Mouse (Mus musculus) limb, embryonic 14.5 days (tissue): Measurements from ENCODE around the gene Ly6g6c. TPM values are rescaled to one million over a fixed set of nuclear protein-coding genes. Genes with fewer than 3 reads are reported as not detected.

Experiments
- ATAC-seq: fragments of 200-750 bp; cut with Nextera tagmentation; 2 replicates; pipeline ENCODE4 v1.8.0; 2017; ENCODE audit warnings: low read depth, moderate number of reproducible peaks, moderate TSS enrichment; ENCODE audit not compliant: low FRiP score
- DNase-seq: peaks from one replicate; pipeline ENCODE4 v3.0.0-alpha.2; 2015; ENCODE audit warnings: low spot score
- H3K27ac ChIP-seq: fragments of 300-500 bp; sonication (generic); replicated peaks from 2 replicates; pipeline ENCODE4 v1.5.1; 2014; ENCODE audit warnings: low read depth, mild to moderate bottlenecking, low read length, moderate library complexity, mixed read lengths
- H3K27me3 ChIP-seq: fragments of 300-500 bp; sonication (generic); 2 replicates; pipeline ENCODE4 v1.6.1; 2014; ENCODE audit warnings: low read length, mixed read lengths; ENCODE audit not compliant: control insufficient read depth, insufficient read depth
- H3K36me3 ChIP-seq: fragments of 300-500 bp; sonication (generic); 2 replicates; pipeline ENCODE4 v1.6.1; 2014; ENCODE audit warnings: mild to moderate bottlenecking, low read length, moderate library complexity, mixed read lengths; ENCODE audit not compliant: control insufficient read depth, insufficient read depth
- H3K4me1 ChIP-seq: fragments of 300-500 bp; sonication (generic); 2 replicates; pipeline ENCODE4 v1.6.1; 2014; ENCODE audit warnings: antibody characterized with exemption, low read length, mixed read lengths; ENCODE audit not compliant: control insufficient read depth, insufficient read depth
- H3K4me2 ChIP-seq: fragments of 300-500 bp; sonication (generic); replicated peaks from 2 replicates; pipeline ENCODE4 v1.6.1; 2014; ENCODE audit warnings: low read depth, mild to moderate bottlenecking, low read length, moderate library complexity; ENCODE audit not compliant: severe bottlenecking
- H3K4me3 ChIP-seq: fragments of 300-500 bp; sonication (generic); replicated peaks from 2 replicates; pipeline ENCODE4 v1.5.1; 2014; ENCODE audit warnings: low read length
- H3K9ac ChIP-seq: fragments of 300-500 bp; sonication (generic); 2 replicates; pipeline ENCODE4 v1.6.1; 2014; ENCODE audit warnings: mild to moderate bottlenecking, low read depth, low read length, moderate library complexity; ENCODE audit not compliant: severe bottlenecking
- H3K9me3 ChIP-seq: fragments of 300-500 bp; sonication (generic); 2 replicates; pipeline ENCODE4 v1.6.1; 2016; ENCODE audit warnings: low read length; ENCODE audit not compliant: control insufficient read depth
- POLR2A ChIP-seq: fragments of 200-500 bp; IDR thresholded peaks from 2 replicates; pipeline ENCODE4 v1.8.0; 2012; ENCODE audit warnings: inconsistent platforms, mild to moderate bottlenecking, moderate library complexity, borderline replicate concordance; ENCODE audit not compliant: insufficient read depth, insufficient read length; ENCODE audit errors: extremely low read depth
- WGBS: fragments of 180-500 bp; shearing (Covaris S2); extraction: QIAGEN DNeasy Blood & Tissue Kit; methylation state at CpG from one replicate; pipeline ENCODE4 v1.1.7; 2014; 5-methylcytosine and 5-hydroxymethylcytosine counted together
- polyA plus RNA-seq, 2 experiments: library from polyadenylated mRNA; depleted of rRNA in 1 of 2; stranded (reverse) in 1 of 2; unstranded in 1 of 2; fragments of >200 nt; fragmentation: Nextera tagmentation in 1 of 2; extraction: Ambion mirVana in 1 of 2; gene quantifications; 2 replicates each; pipeline versions ENCODE4 v1.2.1 to v1.2.3; 2012 to 2014

The Ly6g6c gene
- polyA plus RNA-seq (2012; rRNA removed), result 3.4 and 5.5 TPM in 2 replicates
- 10.4 and 22.3 TPM in 2 replicates for polyA plus RNA-seq (2014; fragmentation: Nextera tagmentation; extraction: Ambion mirVana)

DNA sequence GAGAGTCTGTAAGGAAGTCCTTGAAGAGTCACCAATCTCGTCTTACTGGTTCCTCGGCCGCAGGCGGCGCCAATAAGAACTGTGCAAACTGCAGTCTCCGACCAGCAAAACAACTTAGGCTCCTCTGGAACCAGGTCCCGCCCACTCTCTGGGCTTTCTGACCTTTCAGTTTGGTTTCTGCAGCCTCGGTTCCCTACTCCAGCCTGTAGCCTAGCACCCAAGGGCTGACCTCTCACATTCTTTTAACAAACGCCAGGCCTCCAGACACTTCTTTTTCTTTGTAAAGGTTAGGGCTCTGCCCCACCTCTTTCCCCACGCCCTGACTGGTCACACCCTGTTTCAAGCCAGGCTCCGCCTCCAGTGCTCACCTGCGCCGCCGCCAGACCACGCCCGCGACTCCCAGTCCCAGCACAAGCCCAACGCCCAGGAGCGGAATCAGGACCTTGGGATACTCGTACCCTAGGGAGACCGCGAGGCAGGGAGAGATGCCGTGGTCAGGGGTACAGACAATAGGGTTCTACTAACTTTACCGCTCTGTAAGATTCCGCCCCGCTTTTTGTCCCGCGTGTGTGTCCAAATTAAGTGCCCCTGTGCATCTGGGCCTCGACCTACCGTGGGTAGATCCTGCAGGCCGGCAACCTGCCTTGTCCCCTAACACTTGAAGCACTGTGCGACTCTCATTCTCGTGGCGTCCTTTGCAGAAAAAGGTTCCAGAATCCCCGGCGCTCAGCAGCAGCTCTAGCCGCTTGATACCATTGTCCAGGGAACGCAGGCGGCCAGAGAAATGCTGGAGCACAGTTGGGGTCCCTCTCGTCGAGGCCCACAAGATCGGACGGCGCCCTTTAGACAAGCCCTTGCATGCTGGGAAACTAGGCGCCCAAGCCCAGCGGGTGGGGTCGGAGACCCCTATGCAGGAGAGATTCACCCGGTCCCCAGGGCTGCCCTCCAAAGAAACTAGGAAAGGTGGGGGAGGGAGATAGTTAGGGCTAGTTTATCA, at the start of gene Ly6g6c:
Gene Ly6g6c, plus strand, starts transcription at position 438 of the 997 bp plus-strand sequence.
- WGBS, result 2% methylated on average over 45 of the region's 48 CpGs
- Histone ChIP-seq H3K9me3 (no peaks in the 10 kb centered on the region), H3K27ac (peak within 1 kb of the TSS; percentile 20; the same call in 1 of the 2 replicates), H3K27me3 (peaks cover 23% of the 10 kb centered on the region), H3K4me1 (peaks cover 24% of the 10 kb centered on the region), H3K4me2 (peak within 1 kb of the TSS; percentile 56), H3K4me3 (peak within 1 kb of the TSS; percentile 25), H3K36me3 (peaks cover 30% of the 10 kb centered on the region), H3K9ac (peak within 1 kb of the TSS; percentile 25)
- DNase-seq (no peak), ATAC-seq (peak; percentile 43; the same call in 1 of the 2 replicates)
- TF ChIP-seq POLR2A, result no peak

DNA sequence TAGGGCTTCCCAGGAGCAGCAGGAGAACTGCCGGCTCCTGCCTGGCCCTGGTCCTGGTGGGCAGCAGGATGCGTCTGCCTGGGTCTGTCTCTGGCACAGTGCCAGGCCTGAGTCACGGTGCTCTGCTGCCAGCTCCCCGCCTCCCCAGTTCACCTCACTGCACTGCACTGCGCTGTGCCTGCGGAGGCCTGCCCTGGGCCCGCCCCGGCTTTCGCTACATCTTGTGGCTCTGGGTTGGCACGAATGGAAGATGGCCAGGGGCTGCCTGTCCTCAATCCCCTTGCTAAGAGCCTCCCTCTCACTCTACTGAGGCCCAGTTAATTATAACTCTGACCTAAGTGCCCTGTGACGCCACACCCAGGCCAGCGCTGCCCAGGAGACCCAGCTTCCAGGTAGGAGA, 48.8 kb upstream of the Ly6g6c start, which contains the start of gene Vwa7:
Gene Vwa7, plus strand, starts transcription at position 204 of the 400 bp plus-strand sequence.
- H3K9me3 ChIP-seq, result no peaks in the 10 kb centered on the region
- H3K9ac ChIP-seq, result peak within 1 kb of the TSS; percentile 12; the same call in 1 of the 2 replicates
- no peak within 1 kb of the TSS for H3K4me2 ChIP-seq
- DNase-seq, result no peak
- peaks cover 58% of the 10 kb centered on the region for H3K36me3 ChIP-seq
- H3K27me3 ChIP-seq, result no peaks in the 10 kb centered on the region
- H3K4me1 ChIP-seq, result peaks cover 2% of the 10 kb centered on the region; the same call in 1 of the 2 replicates
- no peak within 1 kb of the TSS for H3K4me3 ChIP-seq
- 55% methylated on average over 12 of the region's 12 CpGs for WGBS
- no peak for ATAC-seq
- TF ChIP-seq POLR2A, result no peak
- H3K27ac ChIP-seq, result no peak within 1 kb of the TSS

DNA sequence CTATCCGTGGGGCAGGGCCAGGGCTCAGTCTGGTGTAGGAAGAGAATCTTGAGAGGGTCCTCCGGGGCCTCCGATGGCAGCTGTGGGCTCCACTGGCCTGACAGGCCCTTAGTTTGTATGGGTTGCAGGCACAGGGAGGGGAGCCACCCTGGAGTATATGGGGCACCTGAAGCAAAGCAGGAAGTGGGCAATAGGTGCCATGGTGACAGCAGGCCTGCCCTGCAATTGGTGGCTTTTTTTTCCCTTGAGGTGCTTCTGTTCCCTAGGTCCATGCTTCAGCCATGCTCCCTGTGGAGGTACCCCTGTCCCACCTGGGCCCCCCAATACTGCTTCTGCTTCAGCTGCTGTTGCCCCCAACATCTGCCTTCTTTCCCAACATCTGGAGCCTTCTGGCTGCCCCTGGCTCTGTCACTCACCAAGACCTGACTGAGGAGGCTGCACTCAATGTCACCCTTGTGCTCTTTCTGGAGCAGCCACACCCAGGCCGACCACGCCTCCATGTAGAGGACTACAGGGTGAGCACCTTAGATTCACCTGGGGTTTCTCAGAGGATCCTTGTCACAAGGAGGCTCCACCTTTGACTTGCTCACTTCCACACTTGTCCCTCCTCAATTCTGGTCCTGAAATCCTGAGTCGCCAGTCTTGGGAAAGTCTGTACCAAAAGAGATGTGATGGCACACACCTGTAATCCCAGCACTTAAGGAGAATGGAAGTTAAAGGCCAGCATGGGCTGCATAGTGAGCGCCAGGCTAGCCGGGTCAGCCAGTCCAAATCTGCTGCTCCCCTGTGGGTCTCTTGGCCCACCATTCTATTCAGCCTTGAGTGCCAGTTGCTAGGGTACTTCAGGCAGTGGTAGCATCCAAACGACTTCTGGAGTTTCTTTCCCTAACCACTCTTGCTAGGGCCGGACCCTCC, 48.1 kb upstream of the Ly6g6c start:
- Histone ChIP-seq H3K9ac (peak overlapping the region; percentile 12; the same call in 1 of the 2 replicates), H3K27me3 (no peaks in the 10 kb centered on the region), H3K4me2 (no peak overlapping the region), H3K4me3 (no peak overlapping the region), H3K9me3 (no peaks in the 10 kb centered on the region), H3K27ac (no peak overlapping the region), H3K4me1 (peaks cover 5% of the 10 kb centered on the region; the same call in 1 of the 2 replicates), H3K36me3 (peaks cover 51% of the 10 kb centered on the region)
- ATAC-seq, result no peak
- TF ChIP-seq POLR2A, result no peak
- DNase-seq, result no peak
- 86% methylated on average over 10 of the region's 10 CpGs for WGBS

DNA sequence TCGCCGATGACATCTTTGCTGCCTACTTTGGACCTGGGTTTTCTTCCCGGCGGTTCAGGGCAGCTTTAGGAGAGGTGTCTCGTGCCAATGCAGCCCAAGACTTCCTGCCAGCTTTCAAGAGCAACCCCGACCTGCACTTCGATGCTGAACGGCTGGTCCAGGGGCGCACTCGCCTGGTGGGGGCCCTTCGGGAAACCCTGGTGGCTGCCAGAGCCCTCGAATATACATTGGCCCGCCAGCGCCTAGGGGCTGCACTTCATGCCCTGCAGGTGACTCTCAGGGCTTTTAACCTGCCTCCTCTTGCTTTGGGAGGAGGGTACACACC, 47.5 kb upstream of the Ly6g6c start:
- no peak overlapping the region for H3K27ac ChIP-seq
- H3K4me2 ChIP-seq, result no peak overlapping the region
- ATAC-seq (no peak), DNase-seq (no peak)
- WGBS, result 81% methylated on average over 14 of the region's 14 CpGs
- no peak overlapping the region for H3K4me3 ChIP-seq
- H3K27me3 ChIP-seq, result no peaks in the 10 kb centered on the region
- no peak for TF ChIP-seq POLR2A
- no peak overlapping the region for H3K9ac ChIP-seq
- H3K4me1 ChIP-seq, result peaks cover 5% of the 10 kb centered on the region; the same call in 1 of the 2 replicates
- no peaks in the 10 kb centered on the region for H3K9me3 ChIP-seq
- peaks cover 45% of the 10 kb centered on the region for H3K36me3 ChIP-seq
